Mouse (Mus musculus): ENCODE data around the gene Gm8909.

GRCm38 (mm10) chr17:36189491-36190168 lies 21.3 kb upstream of the Gm8909 start:
- TF ChIP-seq CTCF (IDR thresholded peaks at IDR 0.05; ENCODE audit: borderline replicate concordance, control insufficient read depth, extremely low read depth, insufficient read depth, low read length, poor library complexity) (no peak), POLR2A (IDR thresholded peaks at IDR 0.05; ENCODE audit: control insufficient read depth, extremely low read depth, insufficient read depth, low read length, poor library complexity) (no peak)
